Mouse (Mus musculus) neutrophil, adult 5-6 weeks (primary cell): Measurements from ENCODE around the gene Amer2. TPM values are rescaled to one million over a fixed set of nuclear protein-coding genes. Genes with fewer than 3 reads are reported as not detected.
"Not testable (repeated sequence)": the region's sequence is repeated elsewhere in the genome, so short reads cannot be mapped to it uniquely, and the experiment has no call there.

ENCODE experiments used
- ATAC-seq: fragments of 151-379, 151-347 bp; 2 replicates; pipeline ENCODE4 v1.8.0; 2017; ENCODE audit warnings: mild to moderate bottlenecking, moderate TSS enrichment; ENCODE audit not compliant: insufficient number of reproducible peaks, poor library complexity, low FRiP score, severe bottlenecking; ENCODE audit errors: extremely low read depth
- total RNA-seq: library from RNA; stranded (forward); fragments of 200-1000 nt; gene quantifications from 2 replicates; pipeline ENCODE4 v1.2.3, GENCODE M21; 2017

Gene Amer2
- 10.9 and 11.5 TPM in 2 replicates for total RNA-seq

DNA sequence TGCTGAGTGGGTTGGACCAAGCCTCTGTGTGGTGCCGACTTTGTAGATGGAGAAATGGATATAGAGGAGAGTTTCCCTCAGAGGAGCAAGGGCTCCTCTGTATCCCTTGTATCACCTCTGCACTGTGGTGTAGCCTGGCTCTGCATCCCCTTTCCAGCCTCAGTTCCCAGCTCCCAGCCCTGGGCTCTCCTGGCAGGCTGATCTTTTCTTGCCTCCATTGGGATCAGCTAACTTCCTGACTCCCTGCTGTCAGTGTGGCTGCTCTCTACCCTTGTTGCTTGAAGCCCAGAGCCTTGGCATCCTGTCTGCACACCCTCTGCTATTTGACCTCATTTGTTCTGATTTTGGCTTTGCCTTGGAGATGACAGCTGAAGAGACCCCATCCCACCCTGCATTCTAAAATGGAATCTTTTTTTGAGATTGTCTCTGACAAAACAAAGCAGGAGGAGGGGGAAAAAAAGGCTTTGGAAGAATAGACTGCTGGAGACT, at the start of gene Amer2:
Amer2 (plus strand) TSS at position 439 of the 489 bp plus-strand sequence.
- no peak for ATAC-seq

GRCm38 (mm10) chr14:60340001-60340400, 33.1 kb upstream of the Amer2 start:
- not testable (repeated sequence) for ATAC-seq

DNA sequence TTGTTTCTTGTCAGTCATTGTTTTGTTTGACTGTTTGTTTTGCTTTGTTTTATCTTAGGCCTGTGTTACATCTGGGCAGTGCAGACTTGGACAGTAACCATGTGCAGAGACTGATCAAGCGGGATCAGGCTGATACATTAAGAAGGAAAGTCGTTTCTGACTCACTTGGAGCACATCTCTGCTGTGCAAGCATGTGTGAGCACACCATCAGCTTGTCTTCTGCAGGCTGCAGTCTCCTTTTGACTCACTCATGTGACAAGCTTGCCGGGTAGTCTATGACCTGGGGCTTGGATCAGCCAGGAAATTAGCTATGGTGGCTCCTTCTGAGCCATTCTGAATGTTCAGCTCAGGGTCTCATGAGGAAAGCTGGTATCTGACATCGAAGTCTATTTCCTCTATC, 32.5 kb upstream of the Amer2 start:
- no peak for ATAC-seq

GRCm38 (mm10) chr14:60345326-60345876, 27.7 kb upstream of the Amer2 start:
- ATAC-seq, result no peak

DNA sequence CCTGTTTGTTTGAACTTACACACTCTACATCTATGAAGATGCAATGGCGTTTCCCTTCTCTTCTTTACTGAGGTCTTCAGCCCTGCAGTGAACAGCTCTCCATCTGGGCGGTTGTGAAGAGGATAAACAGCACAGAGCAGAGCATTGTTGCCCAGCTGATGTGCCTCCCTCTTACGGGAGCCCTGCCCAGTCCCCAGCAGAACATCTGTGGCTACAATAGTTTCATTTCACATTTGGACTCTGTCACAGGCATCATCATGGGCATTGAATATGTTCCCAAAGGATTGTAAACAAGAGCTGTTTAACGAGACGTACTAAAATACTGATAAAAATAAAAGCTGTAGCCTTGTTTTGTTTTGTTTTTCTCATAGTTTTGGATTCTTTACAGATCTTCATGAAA, 14.7 kb upstream of the Amer2 start:
- no peak for ATAC-seq

GRCm38 (mm10) chr14:60361380-60362212, 11.5 kb upstream of the Amer2 start:
- no peak for ATAC-seq

DNA sequence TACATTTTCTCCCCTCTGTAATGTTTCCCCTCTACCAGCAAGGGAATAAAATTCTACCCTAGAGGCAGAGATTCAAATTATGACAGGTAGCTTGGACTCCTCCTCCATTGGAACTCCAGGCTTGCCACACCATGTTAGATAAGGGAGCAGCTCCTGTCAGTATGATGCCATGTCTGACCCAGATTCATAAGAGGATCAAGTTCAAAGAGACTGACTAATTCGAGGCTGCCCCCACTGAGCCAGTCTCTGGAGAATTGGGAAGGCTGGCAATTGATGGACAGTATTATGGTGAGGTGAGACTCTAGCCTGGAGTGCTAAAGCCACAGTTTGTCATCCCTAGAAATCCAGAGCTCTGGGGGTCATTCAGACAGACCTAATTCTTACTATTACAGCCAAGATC, 6.3 kb upstream of the Amer2 start:
- ATAC-seq, result no peak

DNA sequence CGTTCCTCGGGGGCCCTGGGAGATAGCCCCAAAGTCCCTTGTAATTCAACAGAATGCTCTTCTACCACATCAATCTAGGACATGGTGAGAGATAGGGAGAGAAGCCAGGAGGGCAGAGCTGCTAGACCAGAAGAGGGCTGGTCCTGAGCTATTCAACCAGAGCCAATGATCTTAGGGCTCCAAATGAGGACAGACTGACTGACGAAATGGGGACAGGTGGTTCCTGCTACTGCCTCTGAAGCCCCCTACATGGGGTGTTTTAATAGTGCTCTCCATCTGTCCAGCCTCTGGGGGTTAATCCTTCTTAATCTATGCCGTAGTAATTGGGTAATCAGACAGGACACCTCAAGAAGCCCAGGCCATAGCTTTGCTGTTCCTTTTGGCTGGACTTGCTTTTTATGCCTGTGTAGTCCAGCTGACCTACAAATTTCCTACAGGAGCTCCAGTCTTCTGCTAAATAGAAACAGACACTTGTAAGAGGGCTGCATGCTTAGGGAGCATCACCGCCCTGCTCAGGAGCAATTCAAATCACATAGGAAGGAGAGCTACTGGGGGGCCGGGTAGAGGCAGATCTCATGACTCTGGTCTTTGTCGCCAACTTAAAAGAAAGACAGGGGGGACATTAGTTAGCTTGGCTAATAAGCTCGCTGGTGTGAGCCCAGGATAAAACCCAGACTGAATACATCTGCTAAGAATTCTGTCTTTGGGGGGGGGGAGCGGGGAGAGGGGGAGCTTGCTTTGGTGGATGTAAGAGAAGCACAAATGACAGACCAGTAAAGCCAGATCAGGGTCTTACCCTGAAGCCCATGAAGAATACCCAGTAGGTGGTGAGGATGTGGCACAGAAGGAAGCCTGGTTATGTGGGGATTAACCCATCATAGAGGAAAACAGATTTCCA, 4.0 kb upstream of the Amer2 start:
- no peak for ATAC-seq

GRCm38 (mm10) chr14:60369667-60370315, 3.3 kb upstream of the Amer2 start:
- no peak for ATAC-seq

GRCm38 (mm10) chr14:60377107-60377506, 4.0 kb downstream of the Amer2 start:
- ATAC-seq, result no peak

GRCm38 (mm10) chr14:60377546-60377945, 4.5 kb downstream of the Amer2 start:
- no peak for ATAC-seq

GRCm38 (mm10) chr14:60378057-60378565, 5.1 kb downstream of the Amer2 start:
- no peak for ATAC-seq

GRCm38 (mm10) chr14:60378566-60379322, 5.7 kb downstream of the Amer2 start:
- peak; percentile 30; the same call in 1 of the 2 replicates for ATAC-seq

- no peak for ATAC-seq
These were observed 6.4 kb downstream of the Amer2 start for GRCm38 (mm10) chr14:60379323-60379957.

GRCm38 (mm10) chr14:60379958-60380330, 6.9 kb downstream of the Amer2 start:
- no peak for ATAC-seq

DNA sequence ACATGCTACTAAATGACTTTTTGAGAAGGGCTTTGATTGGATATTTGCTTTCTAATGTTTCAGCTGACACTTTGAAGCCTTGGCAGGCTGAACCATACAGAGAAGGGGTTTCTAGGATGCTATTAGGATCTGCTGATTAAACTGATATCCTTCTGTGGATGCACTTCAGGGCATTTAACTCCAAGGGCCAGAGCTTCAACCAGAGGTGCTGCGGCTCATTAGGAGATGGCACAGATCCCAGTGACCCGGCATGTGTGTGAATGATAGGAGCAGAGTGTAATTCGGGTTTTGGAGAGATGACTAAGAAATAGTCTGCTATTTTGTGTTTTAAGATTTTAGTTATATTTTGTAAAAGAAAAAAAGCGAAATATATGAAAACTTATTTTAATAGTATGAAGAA, 8.6 kb downstream of the Amer2 start:
- ATAC-seq, result no peak

- ATAC-seq, result no peak
These were observed 10.8 kb downstream of the Amer2 start for GRCm38 (mm10) chr14:60383816-60384215.

DNA sequence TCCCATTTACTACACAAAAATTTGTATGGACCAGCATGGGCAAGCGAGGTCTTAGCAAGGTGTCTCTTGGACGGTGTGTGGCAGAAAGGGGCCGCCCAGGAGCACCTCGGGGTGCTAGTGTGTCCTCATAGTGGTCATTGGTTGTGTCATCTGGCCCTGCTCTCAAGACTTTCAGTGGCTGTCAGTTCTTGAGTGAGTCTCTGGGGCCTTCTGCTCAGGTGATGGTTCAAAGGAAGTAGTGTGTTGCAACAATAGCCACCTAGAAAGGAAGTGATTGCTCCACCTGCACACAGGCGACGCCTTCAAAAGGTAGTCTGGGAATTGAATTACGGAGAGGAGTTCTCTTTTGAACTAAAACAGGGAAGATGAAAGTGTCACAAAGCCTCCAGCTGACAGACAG, 11.2 kb downstream of the Amer2 start:
- peak; percentile 74 for ATAC-seq
